Mouse (Mus musculus): ENCODE measurements around the gene Efcab12. TPM values are rescaled to one million over a fixed set of nuclear protein-coding genes. Genes with fewer than 3 reads are reported as not detected.
A peak's percentile ranks its signal among the peaks of the same experiment; 100 is the strongest.

The Efcab12 gene
- polyA plus RNA-seq, 1 experiment from 2014 or later, result 0.58 TPM

GRCm38 (mm10) chr6:115859258-115859657, 21.0 kb upstream of the Efcab12 start:
- Histone ChIP-seq H3K4me1 (peaks cover 29% of the 10 kb centered on the region), H3K36me3 (no peaks in the 10 kb centered on the region), H3K9ac (no peak overlapping the region), H3K4me3 (replicated peaks) (no peak overlapping the region), H3K4me2 (no peak overlapping the region), H3K27ac (peak overlapping the region; percentile 28; the same call in 1 of the 2 replicates), H3K27me3 (replicated peaks) (no peaks in the 10 kb centered on the region), H3K9me3 (no peaks in the 10 kb centered on the region)
- 42% methylated on average over 4 of the region's 4 CpGs for WGBS
- 0 out of 2 replicates have a peak, but pooled peaks have one; percentile 19 for ATAC-seq (ENCODE audit: insufficient read depth, low FRiP score, low read depth)

GRCm38 (mm10) chr6:115856361-115856745, 18.1 kb upstream of the Efcab12 start:
- Histone ChIP-seq H3K4me3 (replicated peaks) (no peak overlapping the region), H3K27me3 (replicated peaks) (no peaks in the 10 kb centered on the region), H3K4me1 (peaks cover 26% of the 10 kb centered on the region), H3K9me3 (no peaks in the 10 kb centered on the region), H3K4me2 (peak overlapping the region; percentile 6; the same call in 1 of the 2 replicates), H3K27ac (peak overlapping the region; percentile 64), H3K9ac (no peak overlapping the region), H3K36me3 (no peaks in the 10 kb centered on the region)
- no peak for ATAC-seq (ENCODE audit: insufficient read depth, low FRiP score, low read depth)
- WGBS, result 44% methylated on average over 4 of the region's 4 CpGs

- Histone ChIP-seq H3K4me1 (peaks cover 26% of the 10 kb centered on the region), H3K4me2 (0 out of 2 replicates have a peak overlapping the region, but pooled peaks have one; percentile 6), H3K27ac (peak overlapping the region; percentile 64), H3K9me3 (no peaks in the 10 kb centered on the region), H3K4me3 (replicated peaks) (no peak overlapping the region), H3K36me3 (no peaks in the 10 kb centered on the region), H3K27me3 (replicated peaks) (no peaks in the 10 kb centered on the region), H3K9ac (no peak overlapping the region)
- WGBS, result 71% methylated on average over 3 of the region's 3 CpGs
- ATAC-seq (ENCODE audit: insufficient read depth, low FRiP score, low read depth), result no peak
Observed at GRCm38 (mm10) chr6:115855733-115856360, 17.6 kb upstream of the Efcab12 start.

- peaks cover 17% of the 10 kb centered on the region for H3K4me1 ChIP-seq
- H3K36me3 ChIP-seq, result peaks cover 6% of the 10 kb centered on the region; the same call in 1 of the 2 replicates
- no peaks in the 10 kb centered on the region for H3K9me3 ChIP-seq
- WGBS, result 61% methylated on average over 2 of the region's 2 CpGs
- H3K4me3 ChIP-seq (replicated peaks), result no peak overlapping the region
- ATAC-seq (ENCODE audit: insufficient read depth, low FRiP score, low read depth), result no peak
- no peak overlapping the region for H3K27ac ChIP-seq
- no peak overlapping the region for H3K4me2 ChIP-seq
- H3K27me3 ChIP-seq (replicated peaks), result no peaks in the 10 kb centered on the region
- no peak overlapping the region for H3K9ac ChIP-seq
Observed at GRCm38 (mm10) chr6:115854432-115854831, 16.2 kb upstream of the Efcab12 start.

- ATAC-seq (ENCODE audit: insufficient read depth, low FRiP score, low read depth), result no peak
- Histone ChIP-seq H3K27ac (peak overlapping the region; percentile 90), H3K9ac (peak overlapping the region; percentile 53), H3K4me1 (peaks cover 13% of the 10 kb centered on the region), H3K4me3 (replicated peaks) (peak overlapping the region; percentile 67), H3K36me3 (peaks cover 6% of the 10 kb centered on the region; the same call in 1 of the 2 replicates), H3K4me2 (peak overlapping the region; percentile 71), H3K9me3 (no peaks in the 10 kb centered on the region), H3K27me3 (replicated peaks) (no peaks in the 10 kb centered on the region)
- 36% methylated on average over 7 of the region's 7 CpGs for WGBS
Observed at GRCm38 (mm10) chr6:115853985-115854384, 15.8 kb upstream of the Efcab12 start.

GRCm38 (mm10) chr6:115853091-115853813, 15.0 kb upstream of the Efcab12 start, which contains the start of the genes Mbd4 and Ift122:
Mbd4 (minus strand) TSS chr6:115853371.
Ift122 (plus strand) TSS chr6:115853470.
- H3K4me1 ChIP-seq, result peaks cover 12% of the 10 kb centered on the region; the same call in 1 of the 2 replicates
- peak within 1 kb of the TSS; percentile 53 for H3K9ac ChIP-seq
- peaks cover 6% of the 10 kb centered on the region; the same call in 1 of the 2 replicates for H3K36me3 ChIP-seq
- H3K4me2 ChIP-seq, result peak within 1 kb of the TSS; percentile 71
- H3K4me3 ChIP-seq (replicated peaks), result peak within 1 kb of the TSS; percentile 67
- WGBS, result under 1% methylated on average over 51 of the region's 51 CpGs
- H3K27ac ChIP-seq, result peak within 1 kb of the TSS; percentile 90
- no peaks in the 10 kb centered on the region for H3K27me3 ChIP-seq (replicated peaks)
- peak; percentile 98 for ATAC-seq (ENCODE audit: insufficient read depth, low FRiP score, low read depth)
- H3K9me3 ChIP-seq, result no peaks in the 10 kb centered on the region

GRCm38 (mm10) chr6:115852446-115853090, 14.4 kb upstream of the Efcab12 start:
- no peak for ATAC-seq (ENCODE audit: insufficient read depth, low FRiP score, low read depth)
- no peaks in the 10 kb centered on the region for H3K27me3 ChIP-seq (replicated peaks)
- peak overlapping the region; percentile 70 for H3K4me2 ChIP-seq
- H3K9ac ChIP-seq, result peak overlapping the region; percentile 30; the same call in 1 of the 2 replicates
- H3K4me3 ChIP-seq (replicated peaks), result peak overlapping the region; percentile 67
- no peaks in the 10 kb centered on the region for H3K9me3 ChIP-seq
- WGBS, result 5% methylated on average over 20 of the region's 20 CpGs
- peaks cover 6% of the 10 kb centered on the region; the same call in 1 of the 2 replicates for H3K36me3 ChIP-seq
- peaks cover 12% of the 10 kb centered on the region; the same call in 1 of the 2 replicates for H3K4me1 ChIP-seq
- H3K27ac ChIP-seq, result peak overlapping the region; percentile 79

GRCm38 (mm10) chr6:115848598-115849304, 10.5 kb upstream of the Efcab12 start:
- H3K27me3 ChIP-seq (replicated peaks), result no peaks in the 10 kb centered on the region
- whole genome bisulfite sequencing, result 95% methylated on average over 10 of the region's 10 CpGs
- no peaks in the 10 kb centered on the region for H3K9me3 ChIP-seq
- peaks cover 13% of the 10 kb centered on the region for H3K36me3 ChIP-seq
- ATAC-seq (ENCODE audit: insufficient read depth, low FRiP score, low read depth), result no peak
- H3K9ac ChIP-seq, result no peak overlapping the region
- peaks cover 4% of the 10 kb centered on the region; the same call in 1 of the 2 replicates for H3K4me1 ChIP-seq
- no peak overlapping the region for H3K4me3 ChIP-seq (replicated peaks)
- H3K27ac ChIP-seq, result no peak overlapping the region
- H3K4me2 ChIP-seq, result no peak overlapping the region

- Histone ChIP-seq H3K4me1 (peaks cover under 1% of the 10 kb centered on the region; the same call in 1 of the 2 replicates), H3K27me3 (replicated peaks) (no peaks in the 10 kb centered on the region), H3K9me3 (no peaks in the 10 kb centered on the region), H3K4me2 (no peak overlapping the region), H3K4me3 (replicated peaks) (no peak overlapping the region), H3K27ac (no peak overlapping the region), H3K36me3 (peaks cover 22% of the 10 kb centered on the region), H3K9ac (no peak overlapping the region)
- WGBS, result 29% methylated on average over 8 of the region's 8 CpGs
- ATAC-seq (ENCODE audit: insufficient read depth, low FRiP score, low read depth), result no peak
Observed at GRCm38 (mm10) chr6:115846640-115847411, 8.6 kb upstream of the Efcab12 start.

- 90% methylated on average over 4 of the region's 4 CpGs for WGBS
- peaks cover 16% of the 10 kb centered on the region for H3K36me3 ChIP-seq
- no peak for ATAC-seq (ENCODE audit: insufficient read depth, low FRiP score, low read depth)
Observed at GRCm38 (mm10) chr6:115845006-115845405, 6.8 kb upstream of the Efcab12 start.

More at GRCm38 (mm10) chr6:115845006-115845405, 6.8 kb upstream of the Efcab12 start:
- no peaks in the 10 kb centered on the region for H3K4me1 ChIP-seq
- H3K27ac ChIP-seq, result no peak overlapping the region
- no peaks in the 10 kb centered on the region for H3K9me3 ChIP-seq
- H3K4me3 ChIP-seq (replicated peaks), result no peak overlapping the region
- H3K27me3 ChIP-seq (replicated peaks), result no peaks in the 10 kb centered on the region
- no peak overlapping the region for H3K9ac ChIP-seq
- H3K4me2 ChIP-seq, result no peak overlapping the region
